Mouse (Mus musculus) heart, embryonic 13.5 days (tissue): ENCODE measurements at regions not wholly inside any gene's neighbourhood (a gene's known extent, or its start where the extent isn't known, plus 50 kb on each side); places are given as distances from the start of the nearest gene placed in this dataset.

Source experiments
- ATAC-seq: fragments of 200-750 bp; cut with Nextera tagmentation; 2 replicates; pipeline ENCODE4 v1.8.0; 2017; ENCODE audit warnings: moderate TSS enrichment; ENCODE audit not compliant: insufficient number of reproducible peaks, low FRiP score, low TSS enrichment; ENCODE audit errors: extremely low read depth
- H3K27ac ChIP-seq: fragments of 300-500 bp; sonication (generic); replicated peaks from 2 replicates; pipeline ENCODE4 v1.5.1; 2015; ENCODE audit warnings: moderate library complexity, mild to moderate bottlenecking, inconsistent platforms
- H3K27me3 ChIP-seq: fragments of 300-500 bp; sonication (generic); replicated peaks from 2 replicates; pipeline ENCODE4 v1.6.1; 2015; ENCODE audit warnings: mild to moderate bottlenecking, inconsistent platforms
- H3K36me3 ChIP-seq: fragments of 300-500 bp; sonication (generic); 2 replicates; pipeline ENCODE4 v1.6.1; 2015; ENCODE audit warnings: mild to moderate bottlenecking, inconsistent platforms
- H3K4me1 ChIP-seq: fragments of 300-500 bp; sonication (generic); 2 replicates; pipeline ENCODE4 v1.6.1; 2015; ENCODE audit warnings: inconsistent platforms
- H3K4me2 ChIP-seq: fragments of 300-500 bp; sonication (generic); 2 replicates; pipeline ENCODE4 v1.6.1; 2015; ENCODE audit warnings: inconsistent platforms, mild to moderate bottlenecking, moderate library complexity
- H3K4me3 ChIP-seq: fragments of 300-500 bp; sonication (generic); 2 replicates; pipeline ENCODE4 v1.5.1; 2015; ENCODE audit warnings: moderate library complexity, mild to moderate bottlenecking, inconsistent platforms
- H3K9ac ChIP-seq: fragments of 300-500 bp; sonication (generic); 2 replicates; pipeline ENCODE4 v1.6.1; 2015; ENCODE audit warnings: inconsistent platforms, mild to moderate bottlenecking, moderate library complexity
- H3K9me3 ChIP-seq: fragments of 300-500 bp; sonication (generic); 2 replicates; pipeline ENCODE4 v1.6.1; 2016; ENCODE audit warnings: inconsistent platforms
- WGBS: fragments of 180-500 bp; shearing (Covaris S2); methylation state at CpG from one replicate; pipeline ENCODE4 v1.1.7; 2015; ENCODE audit warnings: mixed read lengths; 5-methylcytosine and 5-hydroxymethylcytosine counted together

- Histone ChIP-seq H3K4me3 (no peak overlapping the region), H3K9ac (no peak overlapping the region), H3K27me3 (peaks cover 14% of the 10 kb centered on the region; the same call in 1 of the 2 replicates), H3K4me2 (no peak overlapping the region), H3K27ac (no peak overlapping the region), H3K36me3 (no peaks in the 10 kb centered on the region), H3K4me1 (peaks cover 8% of the 10 kb centered on the region), H3K9me3 (no peaks in the 10 kb centered on the region)
- WGBS = 58% methylated on average over 6 of the region's 6 CpGs
- no peak for ATAC-seq
These were observed 378.2 kb downstream of the Dad1 start for GRCm38 (mm10) chr14:53875736-53876135.

GRCm38 (mm10) chr14:53847049-53847448 is 406.9 kb downstream of the Dad1 start:
- Histone ChIP-seq H3K27ac (peak overlapping the region; percentile 48; the same call in 1 of the 2 replicates), H3K4me2 (peak overlapping the region; percentile 59), H3K9ac (no peak overlapping the region), H3K4me3 (no peak overlapping the region), H3K4me1 (peaks cover 8% of the 10 kb centered on the region; the same call in 1 of the 2 replicates), H3K9me3 (no peaks in the 10 kb centered on the region), H3K36me3 (no peaks in the 10 kb centered on the region), H3K27me3 (no peaks in the 10 kb centered on the region)
- 57% methylated on average over 7 of the region's 7 CpGs for WGBS
- no peak for ATAC-seq

GRCm38 (mm10) chr14:53845646-53846045 is 408.3 kb downstream of the Dad1 start:
- 86% methylated on average over 9 of the region's 9 CpGs for WGBS
- ATAC-seq = no peak

DNA sequence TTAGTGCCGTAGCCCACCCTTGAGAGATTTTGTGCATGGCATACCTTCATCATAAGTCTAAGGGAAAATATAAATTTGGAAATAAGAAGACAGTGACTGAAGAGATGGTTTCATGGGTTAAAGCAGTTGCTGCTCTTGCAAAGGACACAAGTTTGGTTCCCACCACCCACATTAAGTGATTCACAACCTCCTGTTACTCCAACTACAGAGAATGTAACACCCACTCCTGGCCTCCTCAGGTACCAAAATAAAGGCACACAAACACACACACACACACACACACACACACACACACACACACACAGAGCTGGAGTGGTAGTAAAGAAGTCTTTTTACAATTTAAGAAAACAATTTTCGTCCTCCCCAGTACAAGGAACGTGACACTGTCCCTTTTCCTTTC is 421.4 kb downstream of the Dad1 start:
- no peak overlapping the region for H3K27ac ChIP-seq
- no peak for ATAC-seq
- 69% methylated on average over 3 of the region's 3 CpGs for WGBS

More at GRCm38 (mm10) chr14:53845646-53846045, 408.3 kb downstream of the Dad1 start:
- Histone ChIP-seq H3K9ac (no peak overlapping the region), H3K9me3 (no peaks in the 10 kb centered on the region), H3K36me3 (no peaks in the 10 kb centered on the region), H3K4me2 (no peak overlapping the region), H3K4me1 (peaks cover 8% of the 10 kb centered on the region; the same call in 1 of the 2 replicates), H3K4me3 (no peak overlapping the region), H3K27me3 (no peaks in the 10 kb centered on the region), H3K27ac (no peak overlapping the region)

DNA sequence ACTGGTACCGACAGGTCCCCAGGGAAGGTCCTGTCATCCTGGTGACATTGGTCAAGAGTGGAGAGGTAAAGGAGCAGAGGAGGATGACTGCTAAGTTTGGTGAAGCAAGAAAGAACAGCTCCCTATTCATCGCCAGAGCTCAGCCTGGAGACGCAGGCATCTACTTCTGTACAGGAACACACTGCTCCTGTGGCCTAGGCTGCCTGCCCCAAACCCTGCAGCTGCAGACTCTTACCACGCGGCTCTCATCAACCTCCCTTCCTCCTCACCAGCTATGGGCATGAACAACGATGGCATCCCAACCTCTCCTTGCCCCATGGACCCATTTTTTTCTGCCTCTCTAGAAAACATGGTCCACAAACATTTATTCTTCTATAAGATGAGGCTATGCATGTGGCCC is 422.3 kb downstream of the Dad1 start:
- no peak overlapping the region for H3K9ac ChIP-seq
- H3K9me3 ChIP-seq = no peaks in the 10 kb centered on the region
- no peak overlapping the region for H3K27ac ChIP-seq
- H3K4me1 ChIP-seq = no peaks in the 10 kb centered on the region
- WGBS = 70% methylated on average over 6 of the region's 6 CpGs
- H3K4me2 ChIP-seq = no peak overlapping the region
- H3K27me3 ChIP-seq = no peaks in the 10 kb centered on the region
- no peak overlapping the region for H3K4me3 ChIP-seq
- no peaks in the 10 kb centered on the region for H3K36me3 ChIP-seq
- ATAC-seq = no peak

More for the DNA sequence above, 421.4 kb downstream of the Dad1 start:
- no peaks in the 10 kb centered on the region for H3K9me3 ChIP-seq
- no peaks in the 10 kb centered on the region for H3K27me3 ChIP-seq
- no peaks in the 10 kb centered on the region for H3K4me1 ChIP-seq
- no peak overlapping the region for H3K4me3 ChIP-seq
- no peaks in the 10 kb centered on the region for H3K36me3 ChIP-seq
- H3K9ac ChIP-seq = no peak overlapping the region
- H3K4me2 ChIP-seq = no peak overlapping the region

DNA sequence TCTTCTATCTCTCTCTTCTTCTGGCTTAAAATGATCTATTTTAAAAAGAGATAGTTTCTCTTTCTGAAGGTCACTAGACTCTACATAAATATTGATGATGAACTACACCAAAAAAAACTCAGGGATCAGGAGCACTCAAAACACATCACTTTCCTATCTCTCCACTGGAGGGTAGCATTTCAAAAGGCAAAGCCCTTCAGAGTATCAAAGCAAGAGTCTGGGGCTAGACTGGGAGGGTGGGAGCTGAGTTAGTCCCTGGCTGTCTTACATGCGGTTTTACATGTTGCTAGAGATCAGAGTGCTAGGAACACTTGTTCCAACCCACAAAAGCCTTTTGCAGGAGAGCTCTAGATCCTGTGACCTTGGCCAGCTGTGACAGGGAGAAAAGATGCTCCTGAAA is 423.2 kb downstream of the Dad1 start:
- Histone ChIP-seq H3K27ac (no peak overlapping the region), H3K4me3 (no peak overlapping the region), H3K36me3 (no peaks in the 10 kb centered on the region), H3K9me3 (no peaks in the 10 kb centered on the region), H3K4me2 (no peak overlapping the region), H3K4me1 (no peaks in the 10 kb centered on the region), H3K27me3 (no peaks in the 10 kb centered on the region), H3K9ac (no peak overlapping the region)
- WGBS = 22% methylated on average over 1 of the region's 1 CpGs
- no peak for ATAC-seq

GRCm38 (mm10) chr14:53826782-53827181 is 427.1 kb downstream of the Dad1 start:
- no peaks in the 10 kb centered on the region for H3K36me3 ChIP-seq
- H3K9ac ChIP-seq = no peak overlapping the region
- H3K27me3 ChIP-seq = no peaks in the 10 kb centered on the region
- H3K4me2 ChIP-seq = no peak overlapping the region
- 81% methylated on average over 4 of the region's 4 CpGs for WGBS
- no peak for ATAC-seq
- H3K9me3 ChIP-seq = no peaks in the 10 kb centered on the region
- no peaks in the 10 kb centered on the region for H3K4me1 ChIP-seq
- no peak overlapping the region for H3K27ac ChIP-seq
- H3K4me3 ChIP-seq = no peak overlapping the region

- Histone ChIP-seq H3K27me3 (peaks cover 4% of the 10 kb centered on the region; the same call in 1 of the 2 replicates), H3K9ac (no peak overlapping the region), H3K4me2 (no peak overlapping the region), H3K27ac (no peak overlapping the region), H3K9me3 (no peaks in the 10 kb centered on the region), H3K4me3 (no peak overlapping the region), H3K36me3 (no peaks in the 10 kb centered on the region), H3K4me1 (peaks cover 11% of the 10 kb centered on the region; the same call in 1 of the 2 replicates)
- no peak for ATAC-seq
- WGBS = 10% methylated on average over 3 of the region's 3 CpGs
These were observed 447.7 kb downstream of the Dad1 start for GRCm38 (mm10) chr14:53806231-53806630.

- peak overlapping the region; percentile 54 for H3K4me2 ChIP-seq
- no peak overlapping the region for H3K4me3 ChIP-seq
- ATAC-seq = no peak
- peaks cover 4% of the 10 kb centered on the region; the same call in 1 of the 2 replicates for H3K27me3 ChIP-seq
- H3K36me3 ChIP-seq = no peaks in the 10 kb centered on the region
- H3K4me1 ChIP-seq = peaks cover 11% of the 10 kb centered on the region; the same call in 1 of the 2 replicates
- H3K9ac ChIP-seq = 0 out of 2 replicates have a peak overlapping the region, but pooled peaks have one; percentile 53
- H3K9me3 ChIP-seq = no peaks in the 10 kb centered on the region
- no peak overlapping the region for H3K27ac ChIP-seq
- WGBS = 21% methylated on average over 17 of the region's 17 CpGs
These were observed 449.9 kb downstream of the Dad1 start for GRCm38 (mm10) chr14:53803698-53804620.

- Histone ChIP-seq H3K27ac (no peak overlapping the region), H3K4me2 (no peak overlapping the region), H3K9ac (no peak overlapping the region), H3K4me1 (peaks cover 3% of the 10 kb centered on the region; the same call in 1 of the 2 replicates), H3K9me3 (no peaks in the 10 kb centered on the region), H3K4me3 (no peak overlapping the region), H3K27me3 (peaks cover 4% of the 10 kb centered on the region; the same call in 1 of the 2 replicates), H3K36me3 (no peaks in the 10 kb centered on the region)
- 71% methylated on average over 3 of the region's 3 CpGs for WGBS
- ATAC-seq = no peak
These were observed 451.4 kb downstream of the Dad1 start for GRCm38 (mm10) chr14:53802547-53802946.

- Histone ChIP-seq H3K36me3 (no peaks in the 10 kb centered on the region), H3K9ac (no peak overlapping the region), H3K27ac (no peak overlapping the region), H3K4me2 (no peak overlapping the region), H3K27me3 (peaks cover 4% of the 10 kb centered on the region; the same call in 1 of the 2 replicates), H3K4me3 (no peak overlapping the region), H3K9me3 (no peaks in the 10 kb centered on the region), H3K4me1 (peaks cover 5% of the 10 kb centered on the region)
- ATAC-seq = no peak
- WGBS = 73% methylated on average over 11 of the region's 11 CpGs
These were observed 453.3 kb downstream of the Dad1 start for GRCm38 (mm10) chr14:53800508-53801136.
